Mouse (Mus musculus) heart, adult 2 months (tissue): ENCODE data around the gene Gba.

ENCODE experiments used
- CTCF ChIP-seq: fragments of 200-600 bp; IDR thresholded peaks from 2 replicates; pipeline ENCODE4 v1.8.1; 2022; ENCODE audit warnings: antibody characterized with exemption, mild to moderate bottlenecking, moderate library complexity
- EP300 ChIP-seq: fragments of 200-500 bp; IDR thresholded peaks from 2 replicates; pipeline ENCODE4 v1.6.1; 2011; ENCODE audit warnings: low read depth, low read length, control low read depth; ENCODE audit not compliant: insufficient read depth
- POLR2A ChIP-seq: fragments of 200-500 bp; IDR thresholded peaks from 2 replicates; pipeline ENCODE4 v1.6.1; 2011; ENCODE audit warnings: mild to moderate bottlenecking, low read depth, low read length, control low read depth; ENCODE audit not compliant: insufficient read depth

- no peak for TF ChIP-seq CTCF
- TF ChIP-seq POLR2A: no peak
- no peak for TF ChIP-seq EP300
These were observed 35.0 kb downstream of the Gba start for GRCm38 (mm10) chr3:89237682-89238081.
